Mouse (Mus musculus) adrenal gland, postnatal 0 days (tissue): ENCODE measurements around the gene Ear2. TPM values are rescaled to one million over a fixed set of nuclear protein-coding genes. Genes with fewer than 3 reads are reported as not detected.

ENCODE experiments used
- polyA plus RNA-seq: library from polyadenylated mRNA; unstranded; fragments of >200 nt; fragmentation: Nextera tagmentation; extraction: Ambion mirVana; gene quantifications from 2 replicates; pipeline ENCODE4 v1.2.1, GENCODE M21; 2015

Gene Ear2
- 3.6 and 6.8 TPM in 2 replicates for polyA plus RNA-seq

DNA sequence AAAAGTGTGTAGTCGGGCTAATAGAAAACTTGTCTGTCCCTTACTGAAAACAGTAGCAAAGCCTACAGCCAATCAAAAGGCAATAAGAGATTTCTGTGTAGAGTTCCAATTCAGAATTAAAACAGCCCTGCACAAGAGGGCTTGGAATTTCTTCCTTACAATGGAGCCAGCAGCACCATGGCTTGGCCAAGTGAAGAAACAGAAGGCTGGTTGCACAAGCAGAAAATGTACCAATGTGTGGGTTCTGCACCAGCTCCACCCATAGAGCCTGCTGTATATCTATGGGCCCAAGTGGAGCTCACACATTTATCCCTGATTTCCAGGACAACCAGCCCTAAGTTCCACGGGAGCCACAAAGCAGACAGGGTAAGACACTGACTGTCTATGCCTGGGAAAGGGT, at the start of gene Ear2:
Gene Ear2 (plus strand): TSS at position 301 of the 400 bp plus-strand sequence.

DNA sequence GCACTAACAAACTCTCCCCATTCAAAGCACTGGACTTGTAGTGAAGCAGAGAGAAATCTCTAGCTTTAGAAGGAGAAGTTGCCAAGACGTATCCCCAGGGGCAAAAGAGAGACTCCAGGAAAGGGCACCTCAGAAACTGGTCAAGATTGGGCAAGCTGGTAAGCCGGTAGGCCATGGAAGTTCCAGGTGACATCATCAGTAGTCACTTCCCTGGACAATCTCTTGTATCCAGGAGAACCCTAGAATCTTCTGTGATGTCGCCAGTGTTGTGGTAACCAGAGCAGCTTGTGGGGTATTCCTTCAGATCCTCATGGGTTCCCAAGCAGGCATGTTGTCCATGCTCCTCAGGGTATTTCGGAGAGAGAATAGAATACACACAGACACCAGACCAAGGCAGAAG, 21.1 kb downstream of the Ear2 start, which contains the start of gene Gm3327:
Gene Gm3327 (plus strand): TSS at position 301 of the 400 bp plus-strand sequence.

Other genes with a start within 250 kb of the Ear2 start
- gene Ear1, start 227.1 kb upstream of the Ear2 start, polyA plus RNA-seq: 0.39 and 0.54 TPM in 2 replicates
- not detected in 2 replicates for gene Ear10, start 179.1 kb upstream of the Ear2 start, polyA plus RNA-seq
- 6.8 and 7.0 TPM in 2 replicates for gene Gm8113, start 177.3 kb upstream of the Ear2 start, polyA plus RNA-seq
- gene Ang5, start 145.6 kb upstream of the Ear2 start, polyA plus RNA-seq: not detected in 2 replicates
- not detected in 2 replicates for gene Ang6, start 100.4 kb upstream of the Ear2 start, polyA plus RNA-seq
- not detected in 2 replicates for gene Gm3327, start 21.2 kb downstream of the Ear2 start, polyA plus RNA-seq
- gene Gm8212, start 95.0 kb downstream of the Ear2 start, polyA plus RNA-seq: not detected in 2 replicates
- not detected in 2 replicates for gene 4930503E14Rik, start 110.6 kb downstream of the Ear2 start, polyA plus RNA-seq
- not detected in 2 replicates for gene Gm8220, start 182.9 kb downstream of the Ear2 start, polyA plus RNA-seq
- not detected in 2 replicates for gene Gm5930, start 235.9 kb downstream of the Ear2 start, polyA plus RNA-seq